Mouse (Mus musculus) naive thymus-derived CD4-positive, alpha-beta T cell, adult 2 months (primary cell): Measurements from ENCODE around the gene Gm7168.
"Not testable (repeated sequence)": the region's sequence is repeated elsewhere in the genome, so short reads cannot be mapped to it uniquely, and the experiment has no call there.

ENCODE experiments used
- DNase-seq: peaks from one replicate; pipeline ENCODE4 v3.0.0-alpha.2; 2011; ENCODE audit warnings: low read depth

The Gm7168 gene

GRCm38 (mm10) chr17:13993425-13993824 is 45.3 kb downstream of the Gm7168 start:
- not testable (repeated sequence) for DNase-seq
